Mouse (Mus musculus) ES-Bruce4 (cell line): ENCODE data around the gene Pcolce. TPM values are rescaled to one million over a fixed set of nuclear protein-coding genes. Genes with fewer than 3 reads are reported as not detected.
A peak's percentile ranks its signal among the peaks of the same experiment; 100 is the strongest.

ENCODE experiments used
- H3K27ac ChIP-seq: 2 replicates; pipeline ENCODE4 v1.5.1; 2012; ENCODE audit warnings: low read length, inconsistent platforms; ENCODE audit not compliant: insufficient read depth
- H3K27me3 ChIP-seq: 2 replicates; pipeline ENCODE4 v1.6.1; 2012; ENCODE audit warnings: mild to moderate bottlenecking, low read length, inconsistent platforms; ENCODE audit not compliant: control insufficient read depth, poor library complexity, insufficient read depth, severe bottlenecking
- H3K36me3 ChIP-seq: 2 replicates; pipeline ENCODE4 v1.6.1; 2012; ENCODE audit warnings: inconsistent platforms, mild to moderate bottlenecking, low read length, moderate library complexity; ENCODE audit not compliant: control insufficient read depth, poor library complexity, insufficient read depth, severe bottlenecking
- H3K4me1 ChIP-seq: one replicate; pipeline ENCODE4 v1.8.1; 2011; ENCODE audit warnings: low read length; ENCODE audit not compliant: control insufficient read depth, insufficient read depth
- H3K4me3 ChIP-seq: 2 replicates; pipeline ENCODE4 v1.5.1; 2011; ENCODE audit warnings: low read depth, mild to moderate bottlenecking, low read length
- H3K9ac ChIP-seq: 2 replicates; pipeline ENCODE4 v1.6.1; 2012; ENCODE audit warnings: low read depth, mild to moderate bottlenecking, inconsistent platforms; ENCODE audit not compliant: poor library complexity, severe bottlenecking
- H3K9me3 ChIP-seq: replicated peaks from 2 replicates; pipeline ENCODE4 v1.6.1; 2012; ENCODE audit warnings: mild to moderate bottlenecking, low read length, inconsistent platforms; ENCODE audit not compliant: control insufficient read depth, poor library complexity, insufficient read depth, severe bottlenecking
- CTCF ChIP-seq: IDR thresholded peaks from one replicate; pipeline ENCODE4 v1.8.1; 2011; ENCODE audit warnings: low read depth, low read length
- EP300 ChIP-seq: IDR thresholded peaks from 2 replicates; pipeline ENCODE4 v1.6.1; 2011; ENCODE audit warnings: low read depth, low read length; ENCODE audit not compliant: insufficient read depth
- POLR2A ChIP-seq: IDR thresholded peaks from one replicate; pipeline ENCODE4 v1.8.1; 2011; ENCODE audit warnings: low read length; ENCODE audit not compliant: insufficient read depth
- polyA plus RNA-seq: library from polyadenylated mRNA; stranded (reverse); fragments of >200 nt; gene quantifications from 2 replicates; pipeline ENCODE4 v1.2.4, GENCODE M21; 2011; ENCODE audit warnings: low read depth; ENCODE audit not compliant: missing spikeins, insufficient read depth, insufficient read length

Gene Pcolce
- polyA plus RNA-seq, 1 experiment: 49.2 TPM

- TF ChIP-seq EP300 (no peak), POLR2A (peak; percentile 90), CTCF (no peak)
- peak overlapping the region; percentile 98 for H3K4me3 ChIP-seq
- no peaks in the 10 kb centered on the region for H3K36me3 ChIP-seq
- peak overlapping the region; percentile 53 for H3K27ac ChIP-seq
- H3K27me3 ChIP-seq: no peaks in the 10 kb centered on the region
- peak overlapping the region; percentile 88 for H3K9ac ChIP-seq
- H3K4me1 ChIP-seq: peaks cover 5% of the 10 kb centered on the region
- no peaks in the 10 kb centered on the region for H3K9me3 ChIP-seq
Measured at GRCm38 (mm10) chr5:137596601-137597261, 16.9 kb downstream of the Pcolce start.

DNA sequence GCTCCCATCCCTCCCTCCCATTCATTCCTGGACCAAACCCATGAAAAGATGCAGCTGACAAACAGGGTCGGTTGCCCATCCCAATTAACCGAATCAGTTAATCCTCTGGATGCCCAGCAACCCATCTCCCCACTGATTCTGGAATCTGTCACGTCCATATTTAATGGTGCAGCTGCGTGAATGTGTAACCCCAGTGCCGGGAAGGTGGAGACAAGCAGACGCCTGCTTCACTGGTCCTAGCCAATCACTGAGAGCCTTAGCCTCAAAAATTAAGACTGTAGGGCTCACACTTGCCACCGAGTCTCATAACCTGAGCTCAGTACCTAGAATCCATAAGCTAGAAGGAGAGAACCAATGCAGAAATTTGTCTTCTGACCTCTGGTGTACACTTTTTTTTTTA, 17.7 kb downstream of the Pcolce start:
- H3K27ac ChIP-seq: no peak overlapping the region
- H3K9me3 ChIP-seq: no peaks in the 10 kb centered on the region
- H3K4me3 ChIP-seq: peak overlapping the region; percentile 36
- TF ChIP-seq POLR2A (no peak), EP300 (no peak), CTCF (no peak)
- H3K27me3 ChIP-seq: no peaks in the 10 kb centered on the region
- peaks cover 5% of the 10 kb centered on the region for H3K4me1 ChIP-seq
- peak overlapping the region; percentile 6; the same call in 1 of the 2 replicates for H3K9ac ChIP-seq
- H3K36me3 ChIP-seq: no peaks in the 10 kb centered on the region

DNA sequence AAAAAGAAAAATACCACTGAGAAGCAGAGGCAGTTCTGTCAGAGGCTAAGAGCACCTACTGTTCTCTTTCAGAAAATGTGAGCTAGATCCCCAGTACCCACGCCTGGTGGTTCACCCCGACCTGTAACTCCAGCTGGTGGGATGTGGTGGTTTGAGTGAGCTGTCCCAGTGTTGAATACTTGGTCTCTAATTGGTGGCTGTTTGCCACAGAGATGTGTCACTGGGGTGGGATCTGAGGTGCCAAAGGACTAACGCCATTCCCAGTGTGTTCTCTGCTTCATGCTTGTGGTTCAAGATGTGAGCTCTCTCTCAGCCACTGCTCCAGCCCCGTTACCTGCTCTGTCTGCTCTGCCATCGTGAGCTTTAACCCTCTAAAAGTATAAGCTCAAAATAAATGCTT, 23.1 kb downstream of the Pcolce start:
- H3K27me3 ChIP-seq: no peaks in the 10 kb centered on the region
- no peak overlapping the region for H3K9ac ChIP-seq
- H3K4me3 ChIP-seq: no peak overlapping the region
- H3K36me3 ChIP-seq: no peaks in the 10 kb centered on the region
- H3K4me1 ChIP-seq: no peaks in the 10 kb centered on the region
- H3K27ac ChIP-seq: no peak overlapping the region
- TF ChIP-seq CTCF (no peak), POLR2A (no peak), EP300 (no peak)
- H3K9me3 ChIP-seq: no peaks in the 10 kb centered on the region

- Histone ChIP-seq H3K4me1 (no peaks in the 10 kb centered on the region), H3K27ac (no peak overlapping the region), H3K9ac (no peak overlapping the region), H3K36me3 (no peaks in the 10 kb centered on the region), H3K4me3 (no peak overlapping the region), H3K27me3 (no peaks in the 10 kb centered on the region), H3K9me3 (no peaks in the 10 kb centered on the region)
- TF ChIP-seq EP300 (0 out of 2 replicates have a peak, but pooled peaks have one; percentile 21), CTCF (peak; percentile 69), POLR2A (no peak)
Measured at GRCm38 (mm10) chr5:137584976-137585375, 28.6 kb downstream of the Pcolce start.

DNA sequence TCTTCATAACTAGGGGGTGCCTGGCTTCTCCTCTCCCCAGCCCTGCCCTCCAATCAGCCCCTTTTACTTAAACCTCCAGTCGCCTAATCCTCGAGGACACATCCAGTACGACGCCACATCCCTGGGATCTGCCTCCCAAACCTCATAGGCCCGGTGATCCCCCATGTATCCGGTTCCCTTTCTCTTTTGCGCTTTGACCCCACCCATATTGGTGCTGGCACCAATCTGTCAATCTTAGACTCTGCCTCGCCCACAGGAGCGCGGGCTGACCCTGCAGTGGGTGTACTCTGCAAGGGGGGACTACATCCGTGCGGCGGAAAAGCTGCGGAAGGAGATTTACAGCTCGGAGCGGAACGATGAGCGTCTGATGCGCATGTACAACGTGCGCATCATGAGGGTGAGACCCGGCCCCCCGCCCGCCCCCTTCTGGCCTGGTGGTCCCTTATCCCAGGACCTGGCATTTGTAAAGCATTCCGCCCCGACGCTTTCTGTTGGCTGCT, 29.9 kb downstream of the Pcolce start:
- no peak overlapping the region for H3K27ac ChIP-seq

GRCm38 (mm10) chr5:137582702-137583101, 30.9 kb downstream of the Pcolce start:
- H3K9me3 ChIP-seq: no peaks in the 10 kb centered on the region

More for the DNA sequence above, 29.9 kb downstream of the Pcolce start:
- Histone ChIP-seq H3K9ac (0 out of 2 replicates have a peak overlapping the region, but pooled peaks have one; percentile 2), H3K36me3 (no peaks in the 10 kb centered on the region), H3K27me3 (no peaks in the 10 kb centered on the region), H3K9me3 (no peaks in the 10 kb centered on the region), H3K4me3 (peak overlapping the region; percentile 37), H3K4me1 (no peaks in the 10 kb centered on the region)
- TF ChIP-seq CTCF (peak; percentile 5), POLR2A (no peak)

More at GRCm38 (mm10) chr5:137582702-137583101, 30.9 kb downstream of the Pcolce start:
- Histone ChIP-seq H3K36me3 (no peaks in the 10 kb centered on the region), H3K27ac (no peak overlapping the region), H3K4me1 (no peaks in the 10 kb centered on the region), H3K9ac (no peak overlapping the region), H3K27me3 (no peaks in the 10 kb centered on the region), H3K4me3 (no peak overlapping the region)
- TF ChIP-seq POLR2A: no peak
- TF ChIP-seq EP300: no peak
- TF ChIP-seq CTCF: no peak
